Mouse (Mus musculus) heart, adult 2 months (tissue): ENCODE results near the gene Gsta4.

ENCODE experiments used
- CTCF ChIP-seq: fragments of 200-600 bp; IDR thresholded peaks from 2 replicates; pipeline ENCODE4 v1.8.1; 2022; ENCODE audit warnings: antibody characterized with exemption, mild to moderate bottlenecking, moderate library complexity
- EP300 ChIP-seq: fragments of 200-500 bp; IDR thresholded peaks from 2 replicates; pipeline ENCODE4 v1.6.1; 2011; ENCODE audit warnings: low read depth, low read length, control low read depth; ENCODE audit not compliant: insufficient read depth

DNA sequence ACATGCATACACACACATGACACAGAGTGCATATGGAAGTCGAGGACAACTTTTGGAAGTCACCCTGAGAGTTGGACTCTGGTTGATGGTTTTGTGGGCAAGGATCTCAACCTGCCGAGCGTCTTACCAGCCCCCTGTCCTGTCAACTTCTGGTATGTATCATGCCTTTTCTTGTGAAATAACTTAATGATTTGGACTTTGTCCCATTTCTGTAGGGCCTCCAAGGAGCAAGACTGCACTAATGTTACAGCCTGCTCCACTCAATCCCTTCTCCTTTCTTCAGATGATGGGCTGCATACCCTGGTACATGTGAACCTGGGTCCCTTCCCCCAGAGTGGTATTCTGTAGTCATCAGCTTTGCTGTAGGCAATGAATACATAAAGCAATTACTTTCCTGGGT, 27.5 kb downstream of the Gsta4 start:
- no peak for TF ChIP-seq CTCF
- no peak for TF ChIP-seq EP300
